Mouse (Mus musculus) liver, postnatal 0 days (tissue): ENCODE results near the gene Gm28051. TPM values are rescaled to one million over a fixed set of nuclear protein-coding genes. Genes with fewer than 3 reads are reported as not detected.

Experiments used
- ATAC-seq: fragments of 200-750 bp; cut with Nextera tagmentation; 2 replicates; pipeline ENCODE4 v1.8.0; 2017; ENCODE audit warnings: mild to moderate bottlenecking, moderate library complexity
- DNase-seq: peaks from one replicate; pipeline ENCODE4 v3.0.0-alpha.2; 2016
- H3K27ac ChIP-seq: fragments of 300-500 bp; sonication (generic); 2 replicates; pipeline ENCODE4 v1.5.1; 2014; ENCODE audit warnings: antibody characterized with exemption, moderate library complexity, mild to moderate bottlenecking, low read depth
- H3K27me3 ChIP-seq: fragments of 300-500 bp; sonication (generic); 2 replicates; pipeline ENCODE4 v1.6.1; 2014; ENCODE audit warnings: low read length, control low read depth, mixed read lengths; ENCODE audit not compliant: insufficient read depth
- H3K36me3 ChIP-seq: fragments of 300-500 bp; sonication (generic); replicated peaks from 2 replicates; pipeline ENCODE4 v1.6.1; 2014; ENCODE audit warnings: mild to moderate bottlenecking, control low read depth, low read length, moderate library complexity, mixed read lengths; ENCODE audit not compliant: insufficient read depth
- H3K4me1 ChIP-seq: fragments of 300-500 bp; sonication (generic); 2 replicates; pipeline ENCODE4 v1.6.1; 2014; ENCODE audit warnings: antibody characterized with exemption, mild to moderate bottlenecking, control low read depth; ENCODE audit not compliant: insufficient read depth
- H3K4me2 ChIP-seq: fragments of 300-500 bp; sonication (generic); 2 replicates; pipeline ENCODE4 v1.6.1; 2014; ENCODE audit warnings: low read depth, mild to moderate bottlenecking, low read length, moderate library complexity, mixed read lengths
- H3K4me3 ChIP-seq: fragments of 300-500 bp; sonication (generic); 2 replicates; pipeline ENCODE4 v1.5.1; 2014; ENCODE audit warnings: low read depth, low read length
- H3K9ac ChIP-seq: fragments of 300-500 bp; sonication (generic); replicated peaks from 2 replicates; pipeline ENCODE4 v1.6.1; 2014; ENCODE audit warnings: mild to moderate bottlenecking, moderate library complexity
- H3K9me3 ChIP-seq: fragments of 300-500 bp; sonication (generic); 2 replicates; pipeline ENCODE4 v1.6.1; 2016; ENCODE audit warnings: mild to moderate bottlenecking, control low read depth, low read length, mixed read lengths
- CTCF ChIP-seq: sonication (generic); IDR thresholded peaks from 2 replicates; pipeline ENCODE4 v1.5.1; 2016; ENCODE audit warnings: antibody characterized with exemption, low read depth
- EP300 ChIP-seq: IDR thresholded peaks from 2 replicates; pipeline ENCODE4 v1.6.1; 2016; ENCODE audit warnings: antibody characterized with exemption, low read depth, mild to moderate bottlenecking
- WGBS: fragments of 180-500 bp; shearing (Covaris S2); extraction: QIAGEN DNeasy Blood & Tissue Kit; methylation state at CpG from one replicate; pipeline ENCODE4 v1.1.7; 2014; ENCODE audit not compliant: insufficient replicate concordance; 5-methylcytosine and 5-hydroxymethylcytosine counted together
- polyA plus RNA-seq: library from polyadenylated mRNA; unstranded; fragments of >200 nt; fragmentation: Nextera tagmentation; extraction: Ambion mirVana; gene quantifications from 2 replicates; pipeline ENCODE4 v1.2.1, GENCODE M21; 2015

Gm28051 gene
- polyA plus RNA-seq, 1 experiment from 2014 or later = not detected

GRCm38 (mm10) chr12:102704457-102705198, 52.9 kb downstream of the Gm28051 start, which contains the start of gene Itpk1:
Itpk1 (minus strand) TSS chr12:102704930.
- H3K9ac ChIP-seq = peak within 1 kb of the TSS; percentile 90
- H3K4me2 ChIP-seq = peak within 1 kb of the TSS; percentile 99
- H3K4me3 ChIP-seq = peak within 1 kb of the TSS; percentile 85
- peak within 1 kb of the TSS; percentile 98 for H3K27ac ChIP-seq
- peak; percentile 85 for DNase-seq
- no peaks in the 10 kb centered on the region for H3K36me3 ChIP-seq
- peak; percentile 93 for ATAC-seq
- TF ChIP-seq CTCF (no peak), EP300 (no peak)
- no peaks in the 10 kb centered on the region for H3K27me3 ChIP-seq
- peaks cover 43% of the 10 kb centered on the region for H3K4me1 ChIP-seq
- WGBS = under 1% methylated on average over 41 of the region's 105 CpGs
- no peaks in the 10 kb centered on the region for H3K9me3 ChIP-seq

- WGBS = 10% methylated on average over 17 of the region's 17 CpGs
- no peaks in the 10 kb centered on the region for H3K9me3 ChIP-seq
- H3K4me2 ChIP-seq = peak overlapping the region; percentile 99
- DNase-seq (no peak), ATAC-seq (no peak)
- H3K4me1 ChIP-seq = peaks cover 50% of the 10 kb centered on the region
- no peaks in the 10 kb centered on the region for H3K27me3 ChIP-seq
- no peak for TF ChIP-seq EP300
- no peak for TF ChIP-seq CTCF
- H3K9ac ChIP-seq = peak overlapping the region; percentile 90
- peak overlapping the region; percentile 85 for H3K4me3 ChIP-seq
- no peaks in the 10 kb centered on the region for H3K36me3 ChIP-seq
- peak overlapping the region; percentile 98 for H3K27ac ChIP-seq
Observed at GRCm38 (mm10) chr12:102703921-102704408, 53.6 kb downstream of the Gm28051 start.

GRCm38 (mm10) chr12:102703441-102703840, 54.1 kb downstream of the Gm28051 start:
- TF ChIP-seq EP300 (no peak), CTCF (no peak)
- ATAC-seq (no peak), DNase-seq (no peak)
- Histone ChIP-seq H3K4me1 (peaks cover 54% of the 10 kb centered on the region), H3K9me3 (no peaks in the 10 kb centered on the region), H3K9ac (no peak overlapping the region; the same call in 1 of the 2 replicates), H3K4me3 (peak overlapping the region; percentile 85), H3K27me3 (no peaks in the 10 kb centered on the region), H3K27ac (peak overlapping the region; percentile 98), H3K36me3 (no peaks in the 10 kb centered on the region), H3K4me2 (peak overlapping the region; percentile 99)
- 45% methylated on average over 6 of the region's 6 CpGs for WGBS

- peak; percentile 39; the same call in 1 of the 2 replicates for TF ChIP-seq CTCF
- TF ChIP-seq EP300 = no peak
- Histone ChIP-seq H3K36me3 (no peaks in the 10 kb centered on the region), H3K4me2 (peak overlapping the region; percentile 99), H3K9ac (0 out of 2 replicates have a peak overlapping the region, but pooled peaks have one; percentile 8), H3K4me1 (peaks cover 58% of the 10 kb centered on the region), H3K4me3 (peak overlapping the region; percentile 85), H3K27me3 (no peaks in the 10 kb centered on the region), H3K9me3 (no peaks in the 10 kb centered on the region), H3K27ac (peak overlapping the region; percentile 66; the same call in 1 of the 2 replicates)
- no peak for ATAC-seq
- no peak for DNase-seq
- 5% methylated on average over 4 of the region's 4 CpGs for WGBS
Observed at GRCm38 (mm10) chr12:102703111-102703412, 54.5 kb downstream of the Gm28051 start.

- H3K4me2 ChIP-seq = peak overlapping the region; percentile 99
- peak; percentile 76 for TF ChIP-seq CTCF
- no peak for TF ChIP-seq EP300
- peak overlapping the region; percentile 85 for H3K4me3 ChIP-seq
- 12% methylated on average over 15 of the region's 15 CpGs for WGBS
- no peaks in the 10 kb centered on the region for H3K9me3 ChIP-seq
- H3K36me3 ChIP-seq = no peaks in the 10 kb centered on the region
- ATAC-seq (no peak), DNase-seq (peak; percentile 87)
- peaks cover 63% of the 10 kb centered on the region for H3K4me1 ChIP-seq
- H3K27ac ChIP-seq = peak overlapping the region; percentile 66
- H3K9ac ChIP-seq = 0 out of 2 replicates have a peak overlapping the region, but pooled peaks have one; percentile 8
- H3K27me3 ChIP-seq = no peaks in the 10 kb centered on the region
Observed at GRCm38 (mm10) chr12:102702356-102703110, 55.0 kb downstream of the Gm28051 start.

GRCm38 (mm10) chr12:102701691-102702207, 55.8 kb downstream of the Gm28051 start:
- Histone ChIP-seq H3K27ac (no peak overlapping the region), H3K4me1 (peaks cover 69% of the 10 kb centered on the region), H3K9me3 (no peaks in the 10 kb centered on the region), H3K36me3 (no peaks in the 10 kb centered on the region), H3K4me3 (no peak overlapping the region), H3K9ac (no peak overlapping the region), H3K4me2 (no peak overlapping the region), H3K27me3 (no peaks in the 10 kb centered on the region)
- ATAC-seq = no peak
- TF ChIP-seq EP300 (no peak), CTCF (no peak)
- no peak for DNase-seq
- WGBS = 69% methylated on average over 5 of the region's 5 CpGs
